Mouse (Mus musculus) lung, adult 2 months (tissue): ENCODE measurements at regions not wholly inside any gene's neighbourhood (a gene's known extent, or its start where the extent isn't known, plus 50 kb on each side); places are given as distances from the start of the nearest gene placed in this dataset.
A peak's percentile ranks its signal among the peaks of the same experiment; 100 is the strongest.

Experiments
- DNase-seq: peaks from one replicate; pipeline ENCODE4 v3.0.0; 2022
- H3K4me1 ChIP-seq: fragments of 200-500 bp; 2 replicates; pipeline ENCODE4 v1.6.1; 2011; ENCODE audit warnings: low read length; ENCODE audit not compliant: control insufficient read depth, insufficient read depth
- H3K4me3 ChIP-seq: fragments of 200-500 bp; replicated peaks from 2 replicates; pipeline ENCODE3; 2011; ENCODE audit warnings: low read depth, mild to moderate bottlenecking, control low read depth, low read length; ENCODE audit errors: extremely low read depth
- CTCF ChIP-seq: fragments of 200-500 bp; IDR thresholded peaks from 2 replicates; pipeline ENCODE4 v1.5.1; 2011; ENCODE audit warnings: mild to moderate bottlenecking, low read length, control low read depth; ENCODE audit not compliant: insufficient read depth
- POLR2A ChIP-seq: fragments of 200-500 bp; IDR thresholded peaks from 2 replicates; pipeline ENCODE4 v1.6.1; 2011; ENCODE audit warnings: low read depth, mild to moderate bottlenecking, control low read depth, low read length, borderline replicate concordance; ENCODE audit errors: extremely low read depth
- WGBS: fragments of 180-500 bp; shearing (Covaris S2); methylation state at CpG from one replicate; pipeline ENCODE4 v1.1.7; 2018; 5-methylcytosine and 5-hydroxymethylcytosine counted together

DNA sequence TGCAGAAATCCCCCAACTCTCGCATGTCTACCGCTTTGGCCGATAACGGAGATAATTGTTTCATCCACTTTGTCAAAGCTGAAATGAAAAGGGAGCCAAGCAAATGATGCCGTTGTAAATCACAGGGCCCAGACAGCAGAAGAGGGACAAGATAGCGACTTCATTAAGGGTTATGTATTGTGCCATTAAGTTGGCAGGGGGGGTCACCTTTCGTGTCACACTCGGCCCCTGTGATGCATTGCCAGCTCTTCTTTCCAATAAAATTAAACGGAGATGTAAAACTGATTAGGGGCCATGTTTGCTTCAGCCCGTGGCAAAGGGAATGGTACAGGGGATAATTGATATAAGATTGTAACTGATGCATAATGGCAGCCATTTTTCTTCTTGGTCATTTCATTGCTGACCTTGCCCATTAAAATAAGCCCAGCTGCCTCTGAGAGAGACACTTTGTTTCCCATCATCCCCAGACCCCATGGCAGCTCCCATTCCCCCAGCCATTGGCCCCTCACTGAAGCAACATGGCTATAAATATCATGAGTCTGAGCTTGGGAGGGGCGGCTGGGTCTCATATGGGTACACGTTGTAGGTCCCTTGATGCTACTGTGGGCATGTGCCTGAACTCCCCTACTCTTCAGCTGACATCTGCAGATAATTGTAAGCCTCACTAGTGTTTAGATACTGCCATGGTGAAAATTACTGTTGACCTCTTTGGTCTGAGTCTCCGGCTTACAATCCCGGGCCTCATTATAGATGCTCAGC, 313.0 kb downstream of the Gm45692 start:
- 87% methylated on average over 14 of the region's 14 CpGs for WGBS
- no peak for DNase-seq
- no peaks in the 10 kb centered on the region for H3K4me1 ChIP-seq
- H3K4me3 ChIP-seq, result no peak overlapping the region
- TF ChIP-seq POLR2A, result no peak
- TF ChIP-seq CTCF, result no peak

DNA sequence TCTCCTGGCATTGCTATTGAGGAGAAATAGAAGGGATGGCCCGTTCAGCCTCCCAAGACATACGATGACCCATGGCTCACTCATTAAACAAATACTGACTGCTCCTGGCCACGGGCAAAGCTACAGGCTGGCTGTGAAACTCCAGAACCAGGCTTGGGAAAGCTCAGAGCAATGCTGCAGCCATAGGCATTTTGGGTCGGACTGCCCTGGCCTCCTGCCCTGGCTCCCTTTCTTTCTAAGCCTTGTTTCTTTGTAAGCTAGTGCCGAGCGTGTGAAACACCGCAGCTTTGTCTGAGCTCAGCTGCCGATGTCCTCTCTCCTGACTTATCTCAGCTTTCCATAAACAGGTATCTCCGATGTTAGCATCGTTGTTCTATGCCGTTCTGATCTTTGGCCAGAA, 316.9 kb downstream of the Gm45692 start:
- H3K4me3 ChIP-seq, result no peak overlapping the region
- 82% methylated on average over 11 of the region's 11 CpGs for WGBS
- TF ChIP-seq CTCF, result no peak
- no peak for TF ChIP-seq POLR2A

DNA sequence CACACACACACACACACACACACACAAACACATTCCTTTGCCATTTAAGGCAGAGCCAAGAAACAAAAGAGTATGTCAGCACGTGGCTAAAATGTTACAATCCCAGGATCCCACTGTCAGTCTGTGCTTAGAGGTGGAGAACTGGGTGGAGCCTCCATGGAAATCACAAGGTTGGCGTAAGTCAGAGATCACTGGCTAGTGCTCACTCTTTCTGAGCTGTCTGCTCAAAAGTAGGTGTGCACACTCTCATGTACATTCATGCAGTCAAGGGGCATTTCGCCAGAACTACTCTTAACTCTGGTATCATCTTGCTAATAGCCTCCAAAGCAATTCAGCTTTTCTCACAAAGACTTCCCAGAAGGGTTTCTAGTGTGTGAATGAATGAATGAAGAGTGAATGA, 318.2 kb downstream of the Gm45692 start:
- Histone ChIP-seq H3K4me1 (no peaks in the 10 kb centered on the region), H3K4me3 (no peak overlapping the region)
- TF ChIP-seq CTCF, result no peak
- no peak for TF ChIP-seq POLR2A
- DNase-seq, result no peak
- 58% methylated on average over 3 of the region's 3 CpGs for WGBS

More for the DNA sequence above, 316.9 kb downstream of the Gm45692 start:
- DNase-seq, result no peak
- no peaks in the 10 kb centered on the region for H3K4me1 ChIP-seq

DNA sequence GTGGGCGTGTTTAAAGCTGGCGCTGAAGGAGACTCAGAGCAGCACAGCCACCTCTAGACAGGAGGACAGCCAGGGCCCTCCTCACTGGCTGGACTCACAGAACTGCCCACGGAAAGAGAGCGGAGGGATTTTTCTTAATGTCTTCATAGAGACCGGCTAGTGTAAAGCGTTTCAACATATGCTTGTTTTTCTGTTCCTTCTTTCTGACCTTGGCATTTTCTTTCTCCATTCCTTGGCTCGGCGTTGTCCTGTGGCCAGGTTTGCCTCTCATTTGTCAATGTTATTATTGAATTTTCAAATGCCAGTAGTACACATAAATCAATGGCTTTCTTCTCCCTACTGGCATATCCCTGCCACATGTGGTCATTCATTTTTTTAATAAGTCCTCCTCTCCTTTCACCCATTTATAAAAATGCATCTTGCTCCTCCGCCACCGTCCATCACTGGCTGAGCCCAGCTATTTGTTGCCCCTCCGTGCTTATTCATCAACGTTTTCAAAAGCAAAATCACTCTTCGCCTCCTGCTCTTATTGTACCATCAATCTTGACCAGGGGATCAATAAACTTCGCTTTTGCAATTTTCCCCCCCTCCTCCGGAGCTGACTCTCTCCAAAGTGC, 319.0 kb downstream of the Gm45692 start:
- no peak for DNase-seq
- Histone ChIP-seq H3K4me1 (no peaks in the 10 kb centered on the region), H3K4me3 (no peak overlapping the region)
- 69% methylated on average over 15 of the region's 15 CpGs for WGBS
- TF ChIP-seq POLR2A (no peak), CTCF (no peak)

DNA sequence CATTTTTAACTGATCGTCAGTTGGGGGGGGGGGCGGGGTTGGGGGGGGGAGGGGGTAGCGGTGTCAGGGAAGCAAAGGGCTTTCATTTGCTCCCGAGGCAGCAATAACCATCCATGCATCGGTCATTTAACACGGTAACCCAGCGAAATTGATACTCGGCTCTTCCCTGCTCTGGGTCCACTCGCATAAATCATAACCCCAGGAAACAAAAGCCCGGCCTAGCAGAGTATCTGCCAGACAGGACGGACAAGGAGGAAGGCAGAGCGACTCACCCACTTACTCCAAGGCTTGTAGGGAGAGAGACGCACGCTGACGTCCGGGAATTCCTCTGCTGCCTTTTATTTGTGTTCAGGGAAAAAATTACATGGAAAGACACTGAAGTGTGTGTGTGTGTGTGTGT, 319.5 kb downstream of the Gm45692 start:
- WGBS, result 27% methylated on average over 16 of the region's 16 CpGs
- no peaks in the 10 kb centered on the region for H3K4me1 ChIP-seq
- no peak overlapping the region for H3K4me3 ChIP-seq
- no peak for DNase-seq
- TF ChIP-seq POLR2A (no peak), CTCF (no peak)

DNA sequence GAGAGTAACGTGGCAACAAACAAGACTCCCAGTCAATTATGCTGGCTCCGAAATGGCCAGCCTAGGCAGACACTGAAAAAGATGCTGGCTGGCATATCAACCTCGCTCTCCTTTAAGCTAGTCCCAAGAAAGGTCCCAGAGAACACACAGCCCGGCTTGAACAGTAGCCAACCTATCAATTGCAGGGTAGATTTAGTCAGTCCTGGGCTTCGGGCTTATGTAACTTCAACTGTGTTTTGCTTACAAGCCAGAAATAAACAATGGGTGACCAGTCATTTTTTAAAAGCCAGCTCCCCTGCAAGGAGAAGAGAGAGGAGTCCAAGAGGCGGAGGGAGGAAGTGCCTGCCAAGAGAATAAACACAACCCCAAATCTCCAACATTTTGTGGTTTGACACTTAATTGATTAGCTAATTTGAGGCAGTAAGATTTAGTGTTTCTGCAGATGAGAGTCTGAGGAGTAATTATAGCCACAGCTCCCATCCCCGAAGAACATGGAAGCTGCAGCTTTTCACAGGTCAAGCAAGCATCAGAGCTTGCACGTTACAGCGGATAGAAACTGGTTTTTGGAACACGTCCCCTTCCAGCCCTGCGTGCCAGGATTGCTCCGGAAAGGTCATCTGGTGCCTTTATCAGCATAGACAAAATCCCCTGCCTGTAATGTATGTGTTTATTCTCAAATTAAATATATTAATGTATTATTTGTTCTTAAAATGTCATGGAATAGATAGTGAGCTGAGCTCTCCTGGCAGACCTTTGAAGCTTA, 322.1 kb downstream of the Gm45692 start:
- Histone ChIP-seq H3K4me1 (no peaks in the 10 kb centered on the region), H3K4me3 (no peak overlapping the region)
- WGBS, result 40% methylated on average over 12 of the region's 12 CpGs
- no peak for DNase-seq
- TF ChIP-seq POLR2A (no peak), CTCF (no peak)

DNA sequence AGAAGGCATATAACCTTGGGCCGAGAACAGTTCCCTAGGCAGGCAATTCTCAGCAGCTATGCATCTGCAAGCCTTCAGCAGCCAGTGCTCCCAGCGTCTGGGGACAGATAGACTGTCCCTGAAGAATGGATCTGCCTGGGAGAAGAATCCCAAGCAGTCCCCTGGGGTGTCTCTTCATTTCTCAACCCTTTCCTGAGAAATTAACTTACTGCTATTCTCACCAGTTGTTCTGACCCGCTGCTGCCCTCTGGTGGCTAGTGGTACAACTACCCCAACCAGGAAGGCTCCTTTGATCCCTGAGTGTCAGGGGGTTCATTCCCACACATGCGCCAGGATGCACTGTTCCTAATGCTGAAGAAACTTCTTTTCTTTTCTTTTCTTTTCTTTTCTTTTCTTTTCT, 323.7 kb downstream of the Gm45692 start:
- DNase-seq, result peak; percentile 70
- H3K4me3 ChIP-seq, result no peak overlapping the region
- no peaks in the 10 kb centered on the region; the same call in 1 of the 2 replicates for H3K4me1 ChIP-seq
- WGBS, result 47% methylated on average over 4 of the region's 4 CpGs
- TF ChIP-seq POLR2A, result no peak
- peak; percentile 91 for TF ChIP-seq CTCF

DNA sequence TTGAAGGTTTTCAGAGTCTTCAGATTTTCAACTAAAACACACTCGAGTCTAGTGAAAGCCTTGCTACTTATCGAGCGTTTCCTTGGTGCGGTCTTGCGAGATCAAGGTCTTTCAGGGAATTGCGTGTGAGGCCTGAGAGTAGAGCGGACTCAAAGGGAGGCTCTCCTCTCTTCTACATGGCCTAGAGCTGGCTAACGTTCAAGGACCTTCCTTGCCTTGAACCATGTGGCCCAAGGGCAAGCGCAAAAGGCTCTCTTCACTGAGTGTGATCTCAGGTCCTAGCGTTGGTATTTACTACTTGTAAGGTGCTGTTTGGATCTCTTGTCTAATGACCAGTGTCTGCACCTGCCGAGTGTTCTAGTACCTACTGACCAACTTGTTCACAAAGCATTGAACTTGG, 324.4 kb downstream of the Gm45692 start:
- no peak for DNase-seq
- WGBS, result 88% methylated on average over 11 of the region's 11 CpGs
- H3K4me1 ChIP-seq, result no peaks in the 10 kb centered on the region; the same call in 1 of the 2 replicates
- H3K4me3 ChIP-seq, result no peak overlapping the region
- TF ChIP-seq CTCF (no peak), POLR2A (no peak)

DNA sequence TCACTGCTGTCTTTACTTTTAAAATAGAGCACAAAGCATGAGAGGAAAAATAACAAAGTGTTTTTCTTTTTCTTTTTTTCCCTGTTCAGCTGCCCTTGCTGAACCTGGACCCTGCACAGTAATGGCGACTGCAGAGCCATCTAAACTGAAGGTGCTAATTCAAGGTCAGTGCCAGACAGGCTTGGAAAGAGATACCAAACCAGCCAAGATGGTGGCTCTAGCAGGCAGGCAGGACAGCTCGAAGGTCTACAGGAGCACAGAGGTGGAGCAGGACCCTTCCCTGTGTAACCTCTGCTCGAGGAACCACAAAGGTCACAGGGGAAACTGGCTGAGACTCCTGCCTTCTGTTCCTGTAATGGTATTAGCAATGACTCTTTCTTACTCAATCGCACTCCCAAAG, 326.7 kb downstream of the Gm45692 start:
- Histone ChIP-seq H3K4me1 (no peaks in the 10 kb centered on the region; the same call in 1 of the 2 replicates), H3K4me3 (no peak overlapping the region)
- WGBS, result 68% methylated on average over 4 of the region's 4 CpGs
- TF ChIP-seq POLR2A, result no peak
- TF ChIP-seq CTCF, result no peak
- no peak for DNase-seq
